Mouse (Mus musculus) kidney, postnatal 0 days (tissue): ENCODE measurements around the gene Tead3. TPM values are rescaled to one million over a fixed set of nuclear protein-coding genes. Genes with fewer than 3 reads are reported as not detected.

Source experiments
- ATAC-seq: fragments of 200-750 bp; cut with Nextera tagmentation; replicated peaks from 2 replicates; pipeline ENCODE4 v1.8.0; 2017; ENCODE audit warnings: low read depth, moderate number of reproducible peaks, moderate TSS enrichment, moderate library complexity; ENCODE audit not compliant: low FRiP score
- DNase-seq: peaks from one replicate; pipeline ENCODE4 v3.0.0-alpha.2; 2016; ENCODE audit warnings: low spot score
- H3K27ac ChIP-seq: fragments of 300-500 bp; sonication (generic); 2 replicates; pipeline ENCODE4 v1.5.1; 2014; ENCODE audit warnings: mild to moderate bottlenecking
- H3K27me3 ChIP-seq: fragments of 300-500 bp; sonication (generic); 2 replicates; pipeline ENCODE4 v1.6.1; 2014; ENCODE audit warnings: low read length, mixed read lengths; ENCODE audit not compliant: insufficient read depth
- H3K36me3 ChIP-seq: fragments of 300-500 bp; sonication (generic); 2 replicates; pipeline ENCODE4 v1.6.1; 2014; ENCODE audit warnings: low read length, mixed read lengths; ENCODE audit not compliant: insufficient read depth
- H3K4me1 ChIP-seq: fragments of 300-500 bp; sonication (generic); replicated peaks from 2 replicates; pipeline ENCODE4 v1.6.1; 2014; ENCODE audit warnings: antibody characterized with exemption, low read length, mixed read lengths; ENCODE audit not compliant: insufficient read depth
- H3K4me2 ChIP-seq: fragments of 300-500 bp; sonication (generic); 2 replicates; pipeline ENCODE4 v1.6.1; 2014; ENCODE audit warnings: mild to moderate bottlenecking, low read length, moderate library complexity, mixed read lengths
- H3K4me3 ChIP-seq: fragments of 300-500 bp; sonication (generic); replicated peaks from 2 replicates; pipeline ENCODE4 v1.5.1; 2014; ENCODE audit warnings: low read depth, low read length
- H3K9ac ChIP-seq: fragments of 300-500 bp; sonication (generic); 2 replicates; pipeline ENCODE4 v1.6.1; 2014; ENCODE audit warnings: low read depth, low read length
- H3K9me3 ChIP-seq: fragments of 300-500 bp; sonication (generic); replicated peaks from 2 replicates; pipeline ENCODE4 v1.6.1; 2016; ENCODE audit warnings: low read length, inconsistent platforms, mixed read lengths
- CTCF ChIP-seq: IDR thresholded peaks from 2 replicates; pipeline ENCODE4 v1.5.1; 2016; ENCODE audit warnings: antibody characterized with exemption, low read depth, mild to moderate bottlenecking, moderate library complexity
- WGBS: fragments of 180-500 bp; shearing (Covaris S2); extraction: QIAGEN DNeasy Blood & Tissue Kit; methylation state at CpG from one replicate; pipeline ENCODE4 v1.1.7; 2014; 5-methylcytosine and 5-hydroxymethylcytosine counted together
- polyA plus RNA-seq: library from polyadenylated mRNA; unstranded; fragments of >200 nt; fragmentation: Nextera tagmentation; extraction: Ambion mirVana; gene quantifications from 2 replicates; pipeline ENCODE4 v1.2.1, GENCODE M21; 2015

Gene Tead3
- polyA plus RNA-seq, 1 experiment from 2014 or later, result 7.7 TPM

DNA sequence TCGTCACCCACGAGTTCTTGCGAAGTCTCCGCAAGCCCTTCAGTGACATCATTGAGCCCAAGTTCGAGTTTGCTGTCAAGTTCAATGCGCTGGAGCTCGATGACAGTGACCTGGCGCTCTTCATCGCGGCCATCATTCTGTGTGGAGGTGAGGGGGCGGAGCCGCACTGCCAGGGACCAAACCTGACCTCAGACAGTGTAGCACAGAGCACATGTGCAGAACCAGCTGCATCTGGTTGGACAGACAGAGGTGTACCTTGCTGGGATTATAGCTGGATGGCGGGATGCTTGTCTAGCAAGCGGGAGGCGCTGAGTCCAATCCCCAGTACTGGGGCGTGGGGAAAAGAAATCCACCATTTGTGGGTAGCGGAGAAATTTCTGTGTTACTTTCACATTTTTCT, 51.7 kb downstream of the Tead3 start:
- ATAC-seq (no peak), DNase-seq (no peak)
- Histone ChIP-seq H3K9me3 (no peaks in the 10 kb centered on the region), H3K9ac (no peak overlapping the region), H3K27ac (no peak overlapping the region), H3K4me1 (0 out of 2 replicates have a peak, but pooled peaks cover 6% of the 10 kb centered on the region), H3K4me3 (no peak overlapping the region), H3K4me2 (no peak overlapping the region), H3K27me3 (no peaks in the 10 kb centered on the region), H3K36me3 (peaks cover 17% of the 10 kb centered on the region)
- no peak for TF ChIP-seq CTCF
- 93% methylated on average over 17 of the region's 17 CpGs for WGBS

GRCm38 (mm10) chr17:28294449-28295333, 55.9 kb downstream of the Tead3 start:
- 0 out of 2 replicates have a peak, but pooled peaks cover 9% of the 10 kb centered on the region for H3K4me1 ChIP-seq
- no peaks in the 10 kb centered on the region for H3K27me3 ChIP-seq
- ATAC-seq (no peak), DNase-seq (no peak)
- no peaks in the 10 kb centered on the region for H3K9me3 ChIP-seq
- no peak overlapping the region for H3K27ac ChIP-seq
- peaks cover 17% of the 10 kb centered on the region for H3K36me3 ChIP-seq
- H3K4me3 ChIP-seq, result no peak overlapping the region
- no peak for TF ChIP-seq CTCF
- no peak overlapping the region for H3K4me2 ChIP-seq
- 64% methylated on average over 17 of the region's 17 CpGs for WGBS
- H3K9ac ChIP-seq, result no peak overlapping the region

- WGBS, result 52% methylated on average over 4 of the region's 4 CpGs
- Histone ChIP-seq H3K9me3 (no peaks in the 10 kb centered on the region), H3K4me3 (no peak overlapping the region), H3K27me3 (no peaks in the 10 kb centered on the region), H3K4me2 (no peak overlapping the region), H3K9ac (no peak overlapping the region), H3K4me1 (0 out of 2 replicates have a peak, but pooled peaks cover 3% of the 10 kb centered on the region), H3K36me3 (peaks cover 13% of the 10 kb centered on the region), H3K27ac (no peak overlapping the region)
- no peak for TF ChIP-seq CTCF
- ATAC-seq (no peak), DNase-seq (no peak)
These were observed 56.9 kb downstream of the Tead3 start for GRCm38 (mm10) chr17:28293716-28294115.

DNA sequence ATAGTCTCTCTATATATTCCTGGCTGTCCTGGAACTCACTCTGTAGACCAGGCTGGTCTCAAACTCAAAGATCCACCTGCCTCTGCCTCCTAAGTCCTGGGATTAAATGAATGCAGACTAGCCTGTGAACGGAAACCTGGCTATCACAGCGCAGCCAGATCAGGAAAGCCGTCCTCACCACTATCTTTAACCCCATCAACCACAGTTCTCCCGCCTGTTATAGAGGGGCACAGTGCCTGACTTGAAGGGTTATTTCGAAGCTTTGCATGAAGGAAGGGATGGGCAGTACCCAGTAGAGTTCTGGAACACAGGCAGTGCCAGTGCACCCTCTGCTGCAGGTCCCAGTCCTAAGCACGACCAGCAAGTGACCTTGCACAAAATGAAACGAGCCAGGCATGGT, 59.3 kb downstream of the Tead3 start:
- DNase-seq, result no peak
- no peaks in the 10 kb centered on the region for H3K9me3 ChIP-seq
- H3K4me1 ChIP-seq, result peaks cover 22% of the 10 kb centered on the region
- ATAC-seq, result no peak
- H3K9ac ChIP-seq, result no peak overlapping the region
- WGBS, result 79% methylated on average over 7 of the region's 7 CpGs
- no peaks in the 10 kb centered on the region; the same call in 1 of the 2 replicates for H3K36me3 ChIP-seq
- H3K4me3 ChIP-seq, result no peak overlapping the region
- no peak overlapping the region for H3K4me2 ChIP-seq
- no peak overlapping the region for H3K27ac ChIP-seq
- TF ChIP-seq CTCF, result no peak
- H3K27me3 ChIP-seq, result no peaks in the 10 kb centered on the region

DNA sequence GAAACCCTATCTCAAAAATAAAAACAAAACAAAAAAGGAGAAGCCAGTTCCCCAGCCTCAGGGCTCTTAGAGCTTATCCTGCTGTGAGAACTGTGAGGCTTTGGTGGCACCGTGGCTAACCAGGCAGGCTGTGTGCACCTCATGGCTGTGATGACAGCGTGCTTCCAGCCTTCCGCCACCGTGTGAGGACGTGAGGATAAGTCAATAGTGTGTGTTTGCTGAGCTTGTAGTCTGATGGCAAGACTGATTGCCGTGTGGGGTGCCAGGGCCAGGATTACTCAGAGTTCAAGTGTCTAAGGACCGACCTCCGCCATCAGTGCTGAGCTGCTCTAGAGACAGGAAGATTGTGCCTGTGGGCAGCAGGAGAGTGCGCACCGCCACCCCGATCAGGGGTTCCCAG, 59.9 kb downstream of the Tead3 start:
- WGBS, result 82% methylated on average over 11 of the region's 11 CpGs
- Histone ChIP-seq H3K9ac (no peak overlapping the region), H3K36me3 (no peaks in the 10 kb centered on the region; the same call in 1 of the 2 replicates), H3K4me1 (peaks cover 29% of the 10 kb centered on the region), H3K27ac (0 out of 2 replicates have a peak overlapping the region, but pooled peaks have one; percentile 4), H3K27me3 (no peaks in the 10 kb centered on the region), H3K4me2 (no peak overlapping the region), H3K9me3 (no peaks in the 10 kb centered on the region), H3K4me3 (no peak overlapping the region)
- DNase-seq, result no peak
- ATAC-seq, result no peak
- TF ChIP-seq CTCF, result no peak

DNA sequence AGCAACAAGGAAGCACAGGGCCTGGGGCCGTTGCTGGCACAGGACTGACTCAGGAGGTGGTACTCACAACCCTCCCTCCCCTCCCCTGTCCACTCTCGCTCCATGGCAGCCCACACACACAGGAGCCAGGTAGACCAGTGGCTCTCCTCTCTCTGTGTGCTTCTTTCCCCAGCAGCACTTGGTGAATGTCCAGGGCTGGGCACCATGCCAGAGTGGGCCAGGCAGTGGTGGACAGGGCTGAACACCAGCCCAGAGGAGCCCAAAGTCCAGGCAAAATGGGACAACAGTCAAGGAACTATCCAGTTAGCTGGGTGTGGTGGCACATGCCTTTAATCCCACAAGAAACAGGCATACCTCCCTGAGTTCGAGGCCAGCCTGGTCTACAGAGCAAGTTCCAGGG, 60.4 kb downstream of the Tead3 start:
- Histone ChIP-seq H3K9me3 (no peaks in the 10 kb centered on the region), H3K27ac (0 out of 2 replicates have a peak overlapping the region, but pooled peaks have one; percentile 4), H3K4me3 (no peak overlapping the region), H3K27me3 (no peaks in the 10 kb centered on the region), H3K4me1 (peaks cover 31% of the 10 kb centered on the region), H3K9ac (no peak overlapping the region), H3K36me3 (no peaks in the 10 kb centered on the region; the same call in 1 of the 2 replicates), H3K4me2 (no peak overlapping the region)
- TF ChIP-seq CTCF, result no peak
- WGBS, result 60% methylated on average over 3 of the region's 3 CpGs
- peak; percentile 54; the same call in 1 of the 2 replicates for ATAC-seq
- no peak for DNase-seq
